Mouse (Mus musculus) limb, embryonic 11.5 days (tissue): ENCODE measurements around the gene Hspb1. TPM values are rescaled to one million over a fixed set of nuclear protein-coding genes. Genes with fewer than 3 reads are reported as not detected.

Experiments
- ATAC-seq: fragments of 200-750 bp; cut with Nextera tagmentation; 2 replicates; pipeline ENCODE4 v1.8.0; 2017; ENCODE audit warnings: low read depth; ENCODE audit not compliant: insufficient number of reproducible peaks, low FRiP score, low TSS enrichment
- DNase-seq: peaks from one replicate; pipeline ENCODE4 v3.0.0-alpha.2; 2015; ENCODE audit warnings: low spot score
- H3K27ac ChIP-seq: fragments of 300-500 bp; sonication (generic); replicated peaks from 2 replicates; pipeline ENCODE4 v1.5.1; 2014; ENCODE audit warnings: low read depth, mild to moderate bottlenecking, low read length
- H3K27me3 ChIP-seq: fragments of 300-500 bp; sonication (generic); 2 replicates; pipeline ENCODE4 v1.6.1; 2014; ENCODE audit warnings: mild to moderate bottlenecking, low read length, mixed read lengths; ENCODE audit not compliant: control insufficient read depth, insufficient read depth
- H3K36me3 ChIP-seq: fragments of 300-500 bp; sonication (generic); 2 replicates; pipeline ENCODE4 v1.6.1; 2014; ENCODE audit warnings: mild to moderate bottlenecking, low read length, moderate library complexity, mixed read lengths; ENCODE audit not compliant: control insufficient read depth, insufficient read depth
- H3K4me1 ChIP-seq: fragments of 300-500 bp; sonication (generic); 2 replicates; pipeline ENCODE4 v1.6.1; 2014; ENCODE audit warnings: low read length, mixed read lengths; ENCODE audit not compliant: control insufficient read depth, insufficient read depth
- H3K4me2 ChIP-seq: fragments of 300-500 bp; sonication (generic); 2 replicates; pipeline ENCODE4 v1.6.1; 2014; ENCODE audit warnings: low read depth, mild to moderate bottlenecking, moderate library complexity; ENCODE audit not compliant: severe bottlenecking
- H3K4me3 ChIP-seq: fragments of 300-500 bp; sonication (generic); 2 replicates; pipeline ENCODE4 v1.5.1; 2014; ENCODE audit warnings: low read depth, low read length
- H3K9ac ChIP-seq: fragments of 300-500 bp; sonication (generic); 2 replicates; pipeline ENCODE4 v1.6.1; 2014; ENCODE audit warnings: mild to moderate bottlenecking, low read length
- H3K9me3 ChIP-seq: fragments of 300-500 bp; sonication (generic); 2 replicates; pipeline ENCODE4 v1.6.1; 2016; ENCODE audit warnings: low read length; ENCODE audit not compliant: control insufficient read depth
- WGBS: fragments of 180-500 bp; shearing (Covaris S2); extraction: QIAGEN DNeasy Blood & Tissue Kit; methylation state at CpG from one replicate; pipeline ENCODE4 v1.1.7; 2014; 5-methylcytosine and 5-hydroxymethylcytosine counted together
- polyA plus RNA-seq: library from polyadenylated mRNA; unstranded; fragments of >200 nt; fragmentation: Nextera tagmentation; extraction: Ambion mirVana; gene quantifications from 2 replicates; pipeline ENCODE4 v1.2.1, GENCODE M21; 2014

Hspb1 gene
- polyA plus RNA-seq, 1 experiment from 2014 or later: 30.7 TPM

DNA sequence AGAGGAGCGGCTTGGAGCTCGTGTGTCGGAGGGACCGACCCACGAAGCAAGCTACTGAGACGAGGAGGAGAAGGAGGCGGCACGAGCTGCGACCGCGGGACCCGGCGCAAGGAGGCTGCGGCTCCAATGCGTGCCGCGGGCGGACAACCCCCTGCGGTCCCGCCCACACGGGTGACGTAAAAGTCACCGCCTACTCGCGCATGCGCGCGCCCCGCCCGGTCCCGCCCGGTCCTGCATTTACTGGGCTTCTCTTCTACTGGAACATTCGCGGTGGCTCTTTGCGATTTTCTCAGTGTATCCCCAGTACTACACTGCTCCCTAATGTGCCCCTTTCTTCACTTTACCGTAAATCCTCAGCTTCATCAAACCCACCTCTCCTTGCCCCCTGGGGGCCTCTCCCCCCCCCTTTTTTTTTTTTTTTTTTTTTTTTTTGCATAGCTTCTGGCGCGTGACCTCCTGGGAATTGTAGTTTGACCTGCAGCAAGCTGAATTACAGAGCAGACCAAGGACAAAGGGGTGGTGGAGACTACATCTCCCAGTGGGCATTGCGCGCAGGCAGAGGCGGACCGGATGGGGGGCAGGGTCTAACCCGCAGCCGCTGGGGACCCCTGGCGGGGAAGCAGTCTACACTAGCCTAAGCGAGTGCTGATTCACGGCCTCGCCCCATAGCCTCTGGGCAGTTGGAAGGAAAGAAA is 46.9 kb downstream of the Hspb1 start, which contains the start of gene Ywhag:
TSS of gene Ywhag (minus strand) at position 136 of the 695 bp plus-strand sequence.
- peaks cover 7% of the 10 kb centered on the region; the same call in 1 of the 2 replicates for H3K36me3 ChIP-seq
- no peaks in the 10 kb centered on the region for H3K4me1 ChIP-seq
- under 1% methylated on average over 48 of the region's 48 CpGs for WGBS
- ATAC-seq (peak; percentile 94), DNase-seq (peak; percentile 98)
- H3K4me2 ChIP-seq: peak within 1 kb of the TSS; percentile 78
- no peaks in the 10 kb centered on the region for H3K9me3 ChIP-seq
- H3K4me3 ChIP-seq: peak within 1 kb of the TSS; percentile 66
- H3K27me3 ChIP-seq: no peaks in the 10 kb centered on the region
- H3K27ac ChIP-seq: peak within 1 kb of the TSS; percentile 89
- H3K9ac ChIP-seq: peak within 1 kb of the TSS; percentile 75

DNA sequence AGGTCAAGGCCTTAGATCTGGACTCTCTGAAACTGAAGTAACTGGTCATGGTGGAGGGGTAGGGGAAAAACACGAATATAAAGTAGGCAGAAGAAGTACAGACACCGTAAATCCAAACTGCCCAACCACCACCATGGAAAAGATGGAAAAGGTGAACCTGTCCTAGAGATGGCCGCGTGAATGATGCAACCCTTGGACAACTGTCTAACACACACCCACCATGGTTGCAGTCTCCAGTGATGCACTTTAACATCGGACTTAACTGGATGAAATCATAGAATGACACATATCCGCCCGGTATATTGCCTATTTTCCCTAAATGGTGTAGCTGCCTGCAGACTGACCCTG is 47.4 kb downstream of the Hspb1 start:
- DNase-seq (no peak), ATAC-seq (0 out of 2 replicates have a peak, but pooled peaks have one; percentile 24)
- H3K9ac ChIP-seq: 0 out of 2 replicates have a peak overlapping the region, but pooled peaks have one; percentile 31
- peak overlapping the region; percentile 89; the same call in 1 of the 2 replicates for H3K27ac ChIP-seq
- H3K27me3 ChIP-seq: no peaks in the 10 kb centered on the region
- H3K4me3 ChIP-seq: peak overlapping the region; percentile 66; the same call in 1 of the 2 replicates
- peak overlapping the region; percentile 19; the same call in 1 of the 2 replicates for H3K4me2 ChIP-seq
- WGBS: 56% methylated on average over 7 of the region's 7 CpGs
- H3K9me3 ChIP-seq: no peaks in the 10 kb centered on the region
- no peaks in the 10 kb centered on the region for H3K4me1 ChIP-seq
- peaks cover 1% of the 10 kb centered on the region; the same call in 1 of the 2 replicates for H3K36me3 ChIP-seq

DNA sequence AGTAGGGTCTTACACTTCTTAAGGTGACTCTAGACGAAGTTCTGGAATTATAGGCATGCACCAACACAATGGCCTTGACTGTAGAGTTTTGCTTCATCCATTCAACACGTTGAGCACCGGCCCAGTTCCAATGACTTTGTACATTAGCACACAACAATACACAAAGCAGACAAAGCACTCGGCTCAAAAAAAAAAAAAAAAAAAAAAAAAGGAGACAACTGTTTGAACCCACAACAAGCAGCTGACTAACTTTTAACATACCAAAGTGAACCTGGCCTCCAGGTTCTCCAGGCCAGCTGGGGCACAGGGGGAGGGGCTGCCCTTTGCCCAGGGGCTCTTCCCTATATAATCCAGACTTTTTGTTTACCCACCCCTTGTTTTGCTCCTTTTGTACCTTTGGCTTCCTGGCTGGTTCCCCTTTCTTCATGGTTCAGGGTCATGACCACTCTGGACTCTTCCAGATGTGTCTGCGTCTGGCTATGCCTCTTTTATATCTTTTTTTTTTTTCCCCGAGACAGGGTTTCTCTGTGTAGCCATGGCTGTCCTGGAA is 48.0 kb downstream of the Hspb1 start:
- 85% methylated on average over 6 of the region's 6 CpGs for WGBS
- Histone ChIP-seq H3K27ac (no peak overlapping the region), H3K9ac (no peak overlapping the region), H3K36me3 (no peaks in the 10 kb centered on the region), H3K4me1 (no peaks in the 10 kb centered on the region), H3K27me3 (no peaks in the 10 kb centered on the region), H3K4me2 (no peak overlapping the region), H3K9me3 (no peaks in the 10 kb centered on the region), H3K4me3 (no peak overlapping the region)
- DNase-seq (no peak), ATAC-seq (no peak)

Other genes starting within 250 kb of the Hspb1 start
- gene Por, start 217.9 kb upstream of the Hspb1 start, polyA plus RNA-seq: 111 and 121 TPM in 2 replicates
- 43.6 and 49.5 TPM in 2 replicates for gene Tmem120a, start 143.5 kb upstream of the Hspb1 start, polyA plus RNA-seq
- 0.40 TPM in 1 of 2 replicates, not detected in the other for gene Styxl1, start 109.5 kb upstream of the Hspb1 start, polyA plus RNA-seq
- gene Mdh2, start 109.4 kb upstream of the Hspb1 start, polyA plus RNA-seq: 550 and 569 TPM in 2 replicates
- not detected in 2 replicates for gene Srrm3, start 81.0 kb upstream of the Hspb1 start, polyA plus RNA-seq
- 98.2 and 105 TPM in 2 replicates for gene Ywhag, start 46.7 kb downstream of the Hspb1 start, polyA plus RNA-seq
- gene Ssc4d, start 86.6 kb downstream of the Hspb1 start, polyA plus RNA-seq: 4.6 and 5.7 TPM in 2 replicates
- gene Zp3, start 92.2 kb downstream of the Hspb1 start, polyA plus RNA-seq: not detected in 2 replicates
- gene Dtx2, start 106.9 kb downstream of the Hspb1 start, polyA plus RNA-seq: 32.3 and 33.8 TPM in 2 replicates
- 0.18 and 0.67 TPM in 2 replicates for gene Upk3b, start 150.6 kb downstream of the Hspb1 start, polyA plus RNA-seq
- 4.0 TPM in 2 replicates for gene Upk3bl, start 166.6 kb downstream of the Hspb1 start, polyA plus RNA-seq
- gene Rasa4, start 196.0 kb downstream of the Hspb1 start, polyA plus RNA-seq: 3.3 and 4.4 TPM in 2 replicates
- 274 and 281 TPM in 2 replicates for gene Polr2j, start 228.7 kb downstream of the Hspb1 start, polyA plus RNA-seq
- 50.5 TPM in 2 replicates for gene Lrwd1, start 248.2 kb downstream of the Hspb1 start, polyA plus RNA-seq
- 23.9 and 24.7 TPM in 2 replicates for gene Alkbh4, start 248.2 kb downstream of the Hspb1 start, polyA plus RNA-seq